Mouse (Mus musculus) liver, embryonic 14.5 days (tissue): ENCODE measurements around the gene 2900026A02Rik.

Experiments
- CTCF ChIP-seq: IDR thresholded peaks from 2 replicates; pipeline ENCODE4 v1.5.1; 2016; ENCODE audit warnings: antibody characterized with exemption, low read depth, control low read depth
- EP300 ChIP-seq: IDR thresholded peaks from 2 replicates; pipeline ENCODE4 v1.6.1; 2016; ENCODE audit warnings: antibody characterized with exemption, low read depth

- TF ChIP-seq CTCF = no peak
- TF ChIP-seq EP300 = 0 out of 2 replicates have a peak, but pooled peaks have one; percentile 18
These were observed 101.7 kb downstream of the 2900026A02Rik start for GRCm38 (mm10) chr5:113119291-113119690.
